Mouse (Mus musculus): ENCODE results near the gene Usp3. TPM values are rescaled to one million over a fixed set of nuclear protein-coding genes. Genes with fewer than 3 reads are reported as not detected.
A peak's percentile ranks its signal among the peaks of the same experiment; 100 is the strongest.

The Usp3 gene
- polyA plus RNA-seq, 1 experiment from 2014 or later, result 63.4 TPM

DNA sequence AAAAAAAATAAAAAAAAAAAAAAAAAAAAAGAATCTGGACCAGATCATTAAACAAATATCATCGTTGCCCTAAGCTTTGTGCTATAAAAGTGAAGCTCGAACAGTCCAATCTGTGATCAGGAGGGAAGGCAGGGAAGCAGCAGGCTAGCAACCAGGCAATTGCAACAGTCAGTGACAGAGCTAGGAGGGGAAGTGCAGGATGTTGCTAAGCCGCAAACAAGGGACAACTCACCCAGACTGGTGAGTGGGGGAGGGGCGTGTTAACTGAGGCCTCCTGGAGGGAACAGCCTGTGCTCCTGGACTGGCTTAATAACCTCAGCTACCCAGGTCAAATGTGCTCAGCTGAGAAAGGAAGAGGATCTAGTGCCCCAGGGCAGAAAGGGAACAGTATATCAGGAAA lies 6.6 kb upstream of the Usp3 start:
- Histone ChIP-seq H3K4me2 (ENCODE audit: low read length) (no peak overlapping the region), H3K4me3 (replicated peaks; ENCODE audit: low read depth, low read length) (no peak overlapping the region), H3K4me1 (replicated peaks; ENCODE audit: insufficient read depth, low read length) (0 out of 2 replicates have a peak, but pooled peaks cover 2% of the 10 kb centered on the region), H3K9me3 (replicated peaks; ENCODE audit: low read length) (no peaks in the 10 kb centered on the region), H3K36me3 (ENCODE audit: insufficient read depth, low read length) (no peaks in the 10 kb centered on the region), H3K27me3 (ENCODE audit: insufficient read depth, low read length) (no peaks in the 10 kb centered on the region), H3K27ac (no peak overlapping the region), H3K9ac (ENCODE audit: low read depth, low read length) (no peak overlapping the region)
- WGBS, result 12% methylated on average over 4 of the region's 4 CpGs
- DNase-seq (ENCODE audit: low spot score) (no peak), ATAC-seq (replicated peaks; ENCODE audit: low FRiP score, low read depth) (no peak)
- no peak for TF ChIP-seq CTCF (IDR thresholded peaks at IDR 0.05; ENCODE audit: low read depth)

DNA sequence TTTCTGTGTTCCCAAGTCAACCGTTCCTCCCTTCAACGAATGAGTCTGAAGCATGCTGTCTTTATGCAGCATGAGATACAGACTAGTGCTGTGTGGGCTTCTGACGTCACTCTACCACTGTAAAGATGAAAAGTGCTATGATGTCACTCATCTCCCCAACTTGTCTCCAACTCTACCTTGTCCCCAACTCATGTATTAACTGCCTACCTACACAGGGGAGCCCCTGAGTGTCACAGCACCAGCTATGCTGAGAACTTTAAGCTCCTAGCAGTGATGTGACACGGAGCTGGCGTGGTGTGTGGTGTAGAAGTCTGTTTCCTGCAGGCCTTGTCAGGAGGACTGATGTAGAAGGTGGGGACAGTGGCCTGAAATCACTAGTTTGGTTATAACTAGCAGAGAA lies 5.7 kb upstream of the Usp3 start:
- WGBS, result 68% methylated on average over 5 of the region's 5 CpGs
- H3K27me3 ChIP-seq (ENCODE audit: insufficient read depth, low read length), result no peaks in the 10 kb centered on the region
- no peak for TF ChIP-seq CTCF (IDR thresholded peaks at IDR 0.05; ENCODE audit: low read depth)

DNA sequence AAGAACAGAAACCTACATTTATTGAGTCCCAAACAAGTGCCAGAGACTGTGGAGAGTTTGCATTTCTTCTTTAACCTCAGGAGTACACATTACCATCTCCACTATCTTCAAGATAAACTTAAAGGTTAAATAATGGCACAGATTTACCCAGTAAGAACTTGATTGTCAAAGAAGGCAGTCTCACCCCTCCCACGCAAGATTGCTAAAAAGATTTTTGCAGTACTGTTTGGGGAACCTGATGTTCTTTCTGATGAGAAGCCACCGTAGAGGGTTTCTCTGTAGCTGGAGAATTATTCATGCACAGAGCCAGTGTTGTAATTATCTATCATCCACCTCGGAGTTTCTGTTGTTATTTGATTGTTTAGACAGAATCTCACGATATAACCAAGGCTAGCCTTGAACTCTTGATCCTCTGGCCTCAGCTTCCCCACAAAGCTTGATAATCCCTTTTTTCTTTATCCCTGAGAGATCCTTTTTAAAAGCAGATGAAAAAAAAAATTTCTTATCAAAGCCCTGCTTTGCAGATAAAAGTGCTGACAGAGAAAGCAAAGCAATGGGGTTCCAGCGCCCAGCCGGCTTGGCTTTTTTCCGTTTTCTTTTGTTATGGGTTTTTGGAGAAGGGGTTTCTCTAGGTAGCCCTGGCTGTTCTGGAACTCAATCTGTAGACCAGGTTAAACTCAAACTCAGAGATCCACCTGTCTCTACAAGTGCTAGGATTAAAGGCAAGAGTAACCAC lies 4.7 kb upstream of the Usp3 start:
- 56% methylated on average over 7 of the region's 7 CpGs for WGBS
- H3K27me3 ChIP-seq (ENCODE audit: insufficient read depth, low read length), result no peaks in the 10 kb centered on the region
- no peaks in the 10 kb centered on the region for H3K9me3 ChIP-seq (replicated peaks; ENCODE audit: low read length)
- DNase-seq (ENCODE audit: low spot score) (no peak), ATAC-seq (replicated peaks; ENCODE audit: low FRiP score, low read depth) (no peak)
- no peak overlapping the region for H3K4me2 ChIP-seq (ENCODE audit: low read length)
- H3K36me3 ChIP-seq (ENCODE audit: insufficient read depth, low read length), result no peaks in the 10 kb centered on the region
- no peak for TF ChIP-seq CTCF (IDR thresholded peaks at IDR 0.05; ENCODE audit: low read depth)
- no peak overlapping the region for H3K27ac ChIP-seq
- 0 out of 2 replicates have a peak, but pooled peaks cover 8% of the 10 kb centered on the region for H3K4me1 ChIP-seq (replicated peaks; ENCODE audit: insufficient read depth, low read length)
- no peak overlapping the region for H3K9ac ChIP-seq (ENCODE audit: low read depth, low read length)
- H3K4me3 ChIP-seq (replicated peaks; ENCODE audit: low read depth, low read length), result no peak overlapping the region

More for the DNA sequence above, 5.7 kb upstream of the Usp3 start:
- no peak overlapping the region for H3K4me2 ChIP-seq (ENCODE audit: low read length)
- H3K27ac ChIP-seq, result no peak overlapping the region
- no peaks in the 10 kb centered on the region for H3K36me3 ChIP-seq (ENCODE audit: insufficient read depth, low read length)
- H3K9ac ChIP-seq (ENCODE audit: low read depth, low read length), result no peak overlapping the region
- no peak overlapping the region for H3K4me3 ChIP-seq (replicated peaks; ENCODE audit: low read depth, low read length)
- no peak for DNase-seq (ENCODE audit: low spot score)
- H3K4me1 ChIP-seq (replicated peaks; ENCODE audit: insufficient read depth, low read length), result 0 out of 2 replicates have a peak, but pooled peaks cover 7% of the 10 kb centered on the region
- no peaks in the 10 kb centered on the region for H3K9me3 ChIP-seq (replicated peaks; ENCODE audit: low read length)
- ATAC-seq (replicated peaks; ENCODE audit: low FRiP score, low read depth), result no peak

DNA sequence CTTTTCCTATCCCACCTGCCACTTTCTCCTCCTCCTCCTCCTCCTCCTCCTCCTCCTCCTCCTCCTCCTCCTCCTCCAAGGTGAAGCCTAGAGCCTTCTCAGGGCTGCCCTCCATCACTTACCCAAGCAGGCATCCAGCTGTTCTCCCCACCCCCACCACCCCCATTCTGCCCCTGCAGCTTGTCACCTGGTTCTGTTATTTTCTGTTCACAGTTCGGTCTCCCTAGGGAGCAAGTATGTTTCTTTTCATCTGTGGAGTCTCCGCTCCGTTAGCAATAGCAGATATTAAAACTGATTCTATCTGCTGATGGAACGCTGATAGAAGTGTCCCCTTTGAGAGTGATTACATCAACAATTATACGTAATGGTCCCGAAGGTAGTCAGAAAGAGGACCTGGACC lies 4.1 kb upstream of the Usp3 start:
- Histone ChIP-seq H3K27me3 (ENCODE audit: insufficient read depth, low read length) (no peaks in the 10 kb centered on the region), H3K4me1 (replicated peaks; ENCODE audit: insufficient read depth, low read length) (0 out of 2 replicates have a peak, but pooled peaks cover 8% of the 10 kb centered on the region), H3K36me3 (ENCODE audit: insufficient read depth, low read length) (no peaks in the 10 kb centered on the region), H3K4me2 (ENCODE audit: low read length) (no peak overlapping the region), H3K4me3 (replicated peaks; ENCODE audit: low read depth, low read length) (no peak overlapping the region), H3K9ac (ENCODE audit: low read depth, low read length) (no peak overlapping the region), H3K9me3 (replicated peaks; ENCODE audit: low read length) (no peaks in the 10 kb centered on the region), H3K27ac (no peak overlapping the region; the same call in 1 of the 2 replicates)
- no peak for TF ChIP-seq CTCF (IDR thresholded peaks at IDR 0.05; ENCODE audit: low read depth)
- 24% methylated on average over 6 of the region's 6 CpGs for WGBS
- ATAC-seq (replicated peaks; ENCODE audit: low FRiP score, low read depth), result no peak
- no peak for DNase-seq (ENCODE audit: low spot score)

DNA sequence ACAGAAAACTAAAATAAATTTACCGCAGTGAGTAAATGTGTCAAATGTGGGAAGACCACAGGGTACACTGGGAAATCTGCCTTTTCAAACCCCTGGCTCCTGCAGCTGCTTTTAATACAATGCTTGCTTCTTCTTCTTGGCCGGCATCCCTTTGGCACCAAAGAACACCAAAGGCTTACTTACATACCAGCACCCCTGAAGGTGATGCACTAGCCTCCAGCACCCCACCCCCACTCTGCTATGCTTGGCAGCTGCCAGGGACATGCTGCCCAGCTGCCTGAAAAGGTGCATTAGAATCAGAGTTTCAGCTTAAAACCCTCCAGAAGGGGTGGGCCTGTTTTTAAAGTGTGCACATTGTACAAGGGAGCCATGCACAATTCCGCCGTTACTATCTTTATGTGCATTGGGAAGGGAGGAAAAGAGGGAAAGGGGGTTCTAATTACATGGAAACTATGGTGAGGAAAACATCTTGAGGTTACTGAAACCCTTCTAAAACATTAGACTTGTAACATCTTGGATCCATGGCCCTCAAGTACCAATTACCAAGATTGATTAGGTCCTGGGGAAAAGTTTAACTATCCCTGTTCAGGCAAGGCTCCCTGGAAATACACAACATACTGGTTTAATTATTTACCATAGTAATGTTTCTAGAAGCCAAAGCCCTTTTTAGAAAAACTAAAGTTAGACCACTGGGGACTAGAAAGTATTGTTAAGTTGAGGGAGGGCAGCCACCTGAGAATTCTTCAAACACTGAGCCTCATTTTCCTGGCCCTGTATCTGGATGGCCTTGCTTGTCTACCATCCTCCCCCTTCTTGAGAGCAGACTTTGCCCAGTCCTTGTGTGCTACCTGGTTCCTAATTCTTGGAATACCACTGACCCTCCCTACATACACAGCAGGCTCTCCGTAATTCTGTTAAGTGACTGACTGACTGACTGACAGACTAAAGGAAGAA lies 3.1 kb upstream of the Usp3 start:
- 48% methylated on average over 5 of the region's 5 CpGs for WGBS
- no peaks in the 10 kb centered on the region for H3K9me3 ChIP-seq (replicated peaks; ENCODE audit: low read length)
- peaks cover 10% of the 10 kb centered on the region; the same call in 1 of the 2 replicates for H3K4me1 ChIP-seq (replicated peaks; ENCODE audit: insufficient read depth, low read length)
- no peaks in the 10 kb centered on the region for H3K36me3 ChIP-seq (ENCODE audit: insufficient read depth, low read length)
- peak overlapping the region; percentile 76 for H3K27ac ChIP-seq
- no peak overlapping the region for H3K9ac ChIP-seq (ENCODE audit: low read depth, low read length)
- peak overlapping the region; percentile 10; the same call in 1 of the 2 replicates for H3K4me2 ChIP-seq (ENCODE audit: low read length)
- no peaks in the 10 kb centered on the region for H3K27me3 ChIP-seq (ENCODE audit: insufficient read depth, low read length)
- no peak for DNase-seq (ENCODE audit: low spot score)
- no peak for ATAC-seq (replicated peaks; ENCODE audit: low FRiP score, low read depth)
- no peak for TF ChIP-seq CTCF (IDR thresholded peaks at IDR 0.05; ENCODE audit: low read depth)
- H3K4me3 ChIP-seq (replicated peaks; ENCODE audit: low read depth, low read length), result no peak overlapping the region

DNA sequence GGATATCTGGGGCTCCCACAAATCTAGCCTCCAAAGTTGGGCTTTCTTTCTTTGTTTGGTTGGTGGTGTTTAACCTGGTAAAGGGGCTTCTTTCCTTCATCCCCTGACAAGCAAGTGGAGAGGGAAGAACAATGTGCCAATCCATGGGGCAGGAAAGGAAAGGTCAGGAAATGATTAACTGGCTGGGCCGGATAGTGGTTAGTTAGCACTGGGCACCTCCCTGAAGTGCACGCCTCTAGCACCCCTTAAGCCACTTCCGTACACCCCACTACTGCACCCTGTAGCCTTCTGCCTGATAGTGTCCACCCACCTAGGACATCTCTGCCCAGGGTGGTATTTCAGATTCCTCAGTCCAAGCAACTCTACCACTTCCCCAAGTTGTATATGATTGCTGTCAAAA lies 1.1 kb upstream of the Usp3 start:
- TF ChIP-seq CTCF (IDR thresholded peaks at IDR 0.05; ENCODE audit: low read depth), result no peak
- Histone ChIP-seq H3K27ac (peak overlapping the region; percentile 97), H3K9ac (ENCODE audit: low read depth, low read length) (peak overlapping the region; percentile 100; the same call in 1 of the 2 replicates), H3K4me2 (ENCODE audit: low read length) (peak overlapping the region; percentile 78), H3K36me3 (ENCODE audit: insufficient read depth, low read length) (no peaks in the 10 kb centered on the region), H3K9me3 (replicated peaks; ENCODE audit: low read length) (no peaks in the 10 kb centered on the region), H3K4me1 (replicated peaks; ENCODE audit: insufficient read depth, low read length) (peaks cover 15% of the 10 kb centered on the region), H3K27me3 (ENCODE audit: insufficient read depth, low read length) (no peaks in the 10 kb centered on the region), H3K4me3 (replicated peaks; ENCODE audit: low read depth, low read length) (peak overlapping the region; percentile 98; the same call in 1 of the 2 replicates)
- ATAC-seq (replicated peaks; ENCODE audit: low FRiP score, low read depth), result no peak
- WGBS, result 44% methylated on average over 3 of the region's 3 CpGs
- no peak for DNase-seq (ENCODE audit: low spot score)
